Mouse (Mus musculus): ENCODE measurements around the gene Hyal3. TPM values are rescaled to one million over a fixed set of nuclear protein-coding genes. Genes with fewer than 3 reads are reported as not detected.

The Hyal3 gene
- polyA plus RNA-seq, 1 experiment from 2014 or later: 1.3 TPM

GRCm38 (mm10) chr9:107587833-107588639 is 7.4 kb downstream of the Hyal3 start:
- peak overlapping the region; percentile 56 for H3K4me3 ChIP-seq (replicated peaks; ENCODE audit: low read depth, low read length)
- no peaks in the 10 kb centered on the region for H3K27me3 ChIP-seq (ENCODE audit: insufficient read depth, low read length)
- H3K4me2 ChIP-seq (ENCODE audit: low read length): peak overlapping the region; percentile 74
- TF ChIP-seq CTCF (IDR thresholded peaks at IDR 0.05; ENCODE audit: low read depth): no peak
- H3K9ac ChIP-seq (ENCODE audit: low read depth, low read length): peak overlapping the region; percentile 52
- H3K36me3 ChIP-seq (ENCODE audit: insufficient read depth, low read length): peaks cover 28% of the 10 kb centered on the region
- no peaks in the 10 kb centered on the region for H3K9me3 ChIP-seq (replicated peaks; ENCODE audit: low read length)
- 2% methylated on average over 33 of the region's 33 CpGs for WGBS
- no peak overlapping the region for H3K27ac ChIP-seq
- ATAC-seq (replicated peaks; ENCODE audit: low FRiP score, low read depth) (peak; percentile 34), DNase-seq (ENCODE audit: low spot score) (peak; percentile 34)
- peaks cover 12% of the 10 kb centered on the region for H3K4me1 ChIP-seq (replicated peaks; ENCODE audit: insufficient read depth, low read length)

- Histone ChIP-seq H3K36me3 (ENCODE audit: insufficient read depth, low read length) (peaks cover 34% of the 10 kb centered on the region), H3K9ac (ENCODE audit: low read depth, low read length) (no peak overlapping the region), H3K4me2 (ENCODE audit: low read length) (no peak overlapping the region), H3K9me3 (replicated peaks; ENCODE audit: low read length) (no peaks in the 10 kb centered on the region), H3K4me3 (replicated peaks; ENCODE audit: low read depth, low read length) (no peak overlapping the region), H3K27ac (no peak overlapping the region), H3K27me3 (ENCODE audit: insufficient read depth, low read length) (no peaks in the 10 kb centered on the region), H3K4me1 (replicated peaks; ENCODE audit: insufficient read depth, low read length) (peaks cover 12% of the 10 kb centered on the region)
- ATAC-seq (replicated peaks; ENCODE audit: low FRiP score, low read depth) (no peak), DNase-seq (ENCODE audit: low spot score) (no peak)
- no peak for TF ChIP-seq CTCF (IDR thresholded peaks at IDR 0.05; ENCODE audit: low read depth)
- WGBS: 83% methylated on average over 25 of the region's 25 CpGs
These were observed 9.6 kb downstream of the Hyal3 start for GRCm38 (mm10) chr9:107590058-107590772.

GRCm38 (mm10) chr9:107590773-107591060 is 10.1 kb downstream of the Hyal3 start:
- ATAC-seq (replicated peaks; ENCODE audit: low FRiP score, low read depth): no peak
- no peak for TF ChIP-seq CTCF (IDR thresholded peaks at IDR 0.05; ENCODE audit: low read depth)
- Histone ChIP-seq H3K4me1 (replicated peaks; ENCODE audit: insufficient read depth, low read length) (peaks cover 12% of the 10 kb centered on the region), H3K36me3 (ENCODE audit: insufficient read depth, low read length) (peaks cover 34% of the 10 kb centered on the region), H3K4me2 (ENCODE audit: low read length) (no peak overlapping the region), H3K27me3 (ENCODE audit: insufficient read depth, low read length) (no peaks in the 10 kb centered on the region), H3K9ac (ENCODE audit: low read depth, low read length) (no peak overlapping the region), H3K4me3 (replicated peaks; ENCODE audit: low read depth, low read length) (no peak overlapping the region), H3K9me3 (replicated peaks; ENCODE audit: low read length) (no peaks in the 10 kb centered on the region), H3K27ac (no peak overlapping the region)
- WGBS: 84% methylated on average over 6 of the region's 6 CpGs
- no peak for DNase-seq (ENCODE audit: low spot score)

GRCm38 (mm10) chr9:107593101-107593976 is 12.7 kb downstream of the Hyal3 start:
- whole genome bisulfite sequencing: 82% methylated on average over 11 of the region's 11 CpGs
- H3K9me3 ChIP-seq (replicated peaks; ENCODE audit: low read length): no peaks in the 10 kb centered on the region
- H3K4me2 ChIP-seq (ENCODE audit: low read length): no peak overlapping the region
- H3K36me3 ChIP-seq (ENCODE audit: insufficient read depth, low read length): peaks cover 34% of the 10 kb centered on the region
- H3K4me3 ChIP-seq (replicated peaks; ENCODE audit: low read depth, low read length): no peak overlapping the region
- H3K27me3 ChIP-seq (ENCODE audit: insufficient read depth, low read length): no peaks in the 10 kb centered on the region
- DNase-seq (ENCODE audit: low spot score): no peak
- TF ChIP-seq CTCF (IDR thresholded peaks at IDR 0.05; ENCODE audit: low read depth): no peak
- H3K4me1 ChIP-seq (replicated peaks; ENCODE audit: insufficient read depth, low read length): peaks cover 7% of the 10 kb centered on the region
- no peak for ATAC-seq (replicated peaks; ENCODE audit: low FRiP score, low read depth)
- no peak overlapping the region for H3K27ac ChIP-seq
- no peak overlapping the region for H3K9ac ChIP-seq (ENCODE audit: low read depth, low read length)

- no peaks in the 10 kb centered on the region for H3K9me3 ChIP-seq (replicated peaks; ENCODE audit: low read length)
- H3K27ac ChIP-seq: no peak overlapping the region
- no peak for TF ChIP-seq CTCF (IDR thresholded peaks at IDR 0.05; ENCODE audit: low read depth)
- no peak overlapping the region for H3K9ac ChIP-seq (ENCODE audit: low read depth, low read length)
- H3K4me1 ChIP-seq (replicated peaks; ENCODE audit: insufficient read depth, low read length): no peaks in the 10 kb centered on the region
- no peaks in the 10 kb centered on the region for H3K27me3 ChIP-seq (ENCODE audit: insufficient read depth, low read length)
- peaks cover 34% of the 10 kb centered on the region for H3K36me3 ChIP-seq (ENCODE audit: insufficient read depth, low read length)
- no peak for DNase-seq (ENCODE audit: low spot score)
- ATAC-seq (replicated peaks; ENCODE audit: low FRiP score, low read depth): no peak
- H3K4me3 ChIP-seq (replicated peaks; ENCODE audit: low read depth, low read length): no peak overlapping the region
- H3K4me2 ChIP-seq (ENCODE audit: low read length): no peak overlapping the region
- WGBS: 72% methylated on average over 8 of the region's 8 CpGs
These were observed 13.9 kb downstream of the Hyal3 start for GRCm38 (mm10) chr9:107594281-107595062.

Data from kidney, postnatal 0 days (tissue).